Mouse (Mus musculus): ENCODE measurements around the gene Mroh7. TPM values are rescaled to one million over a fixed set of nuclear protein-coding genes. Genes with fewer than 3 reads are reported as not detected.

Gene Mroh7
- total RNA-seq, 2 experiments from 2014 or later: 0.08 to 0.64 TPM

GRCm38 (mm10) chr4:106733636-106734035, 2.9 kb upstream of the Mroh7 start, which contains the start of gene Fam151a:
TSS of gene Fam151a (plus strand) at chr4:106733889.
- no peak for TF ChIP-seq CTCF (IDR thresholded peaks at IDR 0.05)
- DNase-seq: no peak
- intact Hi-C loops (cut with DNase I): no loop called here

DNA sequence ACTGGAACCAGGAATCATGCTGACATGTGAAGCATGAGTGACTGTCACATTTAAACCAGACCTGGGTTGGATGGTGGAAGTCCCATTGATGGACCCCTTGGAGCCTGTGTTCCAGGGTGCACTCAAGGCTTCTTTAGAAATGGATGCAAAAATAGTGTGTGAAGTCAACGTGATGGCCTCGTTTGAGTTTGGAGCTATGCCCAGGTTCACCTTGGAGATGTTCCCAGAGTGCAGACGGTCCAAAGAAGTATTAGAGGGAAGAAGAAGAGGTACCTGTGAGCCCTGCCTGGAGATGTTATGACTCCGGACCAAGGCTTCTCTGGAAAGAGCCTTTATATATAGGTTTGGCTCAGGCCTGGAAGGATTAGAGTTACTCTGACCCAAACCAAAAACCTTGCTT, 10.1 kb downstream of the Mroh7 start:
- no peak overlapping the region for H3K4me3 ChIP-seq
- intact Hi-C loops (cut with DNase I): no loop called here
- peak overlapping the region; percentile 17; the same call in 1 of the 2 replicates for H3K27ac ChIP-seq
- peak; percentile 69 for DNase-seq
- no peak for TF ChIP-seq CTCF (IDR thresholded peaks at IDR 0.05)

More at GRCm38 (mm10) chr4:106733636-106734035, 2.9 kb upstream of the Mroh7 start, which contains the start of gene Fam151a:
- Histone ChIP-seq H3K27ac (no peak within 1 kb of the TSS), H3K4me3 (no peak within 1 kb of the TSS)

GRCm38 (mm10) chr4:106713622-106714021, 17.1 kb downstream of the Mroh7 start:
- intact Hi-C loops (cut with DNase I): no loop called here
- Histone ChIP-seq H3K27ac (no peak overlapping the region), H3K4me3 (no peak overlapping the region)
- TF ChIP-seq CTCF (IDR thresholded peaks at IDR 0.05): no peak
- no peak for DNase-seq

DNA sequence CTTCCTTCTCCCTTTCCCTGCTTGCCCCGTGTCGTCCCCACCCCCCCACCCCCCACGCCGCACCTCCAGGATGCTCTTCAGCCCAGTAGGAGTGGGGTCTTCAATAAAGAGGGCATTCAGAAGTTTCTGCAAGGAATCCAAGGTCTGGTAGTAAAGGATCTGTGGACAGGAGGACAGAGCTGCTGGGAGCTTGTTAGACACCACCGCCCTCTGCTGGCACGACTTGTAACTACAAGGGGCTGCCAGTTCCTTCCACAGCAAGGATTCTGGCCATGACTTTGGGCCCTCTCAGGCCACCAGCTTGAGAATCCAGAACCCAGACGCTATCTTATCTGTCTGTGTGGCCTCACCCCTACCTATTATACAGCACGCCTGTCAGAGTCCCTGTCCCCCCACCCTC, 22.3 kb downstream of the Mroh7 start:
- intact Hi-C loops (cut with DNase I): loop anchor here (1.0 kb wide), 2 partner anchors 77 to 94 kb away; no protein-coding TSS in a partner anchor
- peak; percentile 83 for DNase-seq
- Histone ChIP-seq H3K4me3 (no peak overlapping the region), H3K27ac (no peak overlapping the region)
- peak; percentile 95 for TF ChIP-seq CTCF (IDR thresholded peaks at IDR 0.05)

- intact Hi-C loops (cut with DNase I): loop anchor here (1.0 kb wide), 2 partner anchors 77 to 94 kb away; no protein-coding TSS in a partner anchor
- no peak overlapping the region for H3K4me3 ChIP-seq
- no peak for TF ChIP-seq CTCF (IDR thresholded peaks at IDR 0.05)
- DNase-seq: no peak
- H3K27ac ChIP-seq: no peak overlapping the region
These were observed 22.8 kb downstream of the Mroh7 start for GRCm38 (mm10) chr4:106707957-106708356.

GRCm38 (mm10) chr4:106705096-106705665, 25.5 kb downstream of the Mroh7 start:
- intact Hi-C loops (cut with DNase I): no loop called here
- TF ChIP-seq CTCF (IDR thresholded peaks at IDR 0.05): no peak
- no peak overlapping the region for H3K27ac ChIP-seq
- no peak overlapping the region for H3K4me3 ChIP-seq
- DNase-seq: no peak

DNA sequence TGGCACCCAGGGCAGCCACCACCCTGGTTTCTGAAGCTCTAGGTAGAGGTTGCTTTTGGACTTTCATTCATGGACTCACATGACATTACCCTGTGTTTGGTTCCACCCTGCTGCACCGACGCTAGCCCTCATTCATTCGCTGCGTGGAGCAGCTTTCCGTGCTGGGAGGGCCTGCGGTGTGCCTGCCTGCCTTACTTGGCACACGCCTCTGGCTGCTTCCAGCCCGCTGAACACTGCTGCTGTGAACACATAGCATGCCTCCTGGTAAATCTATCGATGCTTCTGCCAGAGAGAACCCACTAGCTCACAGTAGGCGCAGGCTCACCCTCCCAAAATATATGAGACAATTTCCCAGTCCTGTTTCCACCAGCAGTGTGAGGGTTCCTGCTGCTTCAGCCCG, 26.3 kb downstream of the Mroh7 start:
- TF ChIP-seq CTCF (IDR thresholded peaks at IDR 0.05): no peak
- no peak for DNase-seq
- intact Hi-C loops (cut with DNase I): no loop called here
- Histone ChIP-seq H3K27ac (no peak overlapping the region), H3K4me3 (no peak overlapping the region)

- intact Hi-C loops (cut with DNase I): no loop called here
- TF ChIP-seq CTCF (IDR thresholded peaks at IDR 0.05): no peak
- DNase-seq: no peak
These were observed 26.8 kb downstream of the Mroh7 start for GRCm38 (mm10) chr4:106703956-106704355.

GRCm38 (mm10) chr4:106700798-106701197, 29.9 kb downstream of the Mroh7 start:
- intact Hi-C loops (cut with DNase I): no loop called here

More at GRCm38 (mm10) chr4:106703956-106704355, 26.8 kb downstream of the Mroh7 start:
- no peak overlapping the region for H3K4me3 ChIP-seq
- H3K27ac ChIP-seq: no peak overlapping the region

DNA sequence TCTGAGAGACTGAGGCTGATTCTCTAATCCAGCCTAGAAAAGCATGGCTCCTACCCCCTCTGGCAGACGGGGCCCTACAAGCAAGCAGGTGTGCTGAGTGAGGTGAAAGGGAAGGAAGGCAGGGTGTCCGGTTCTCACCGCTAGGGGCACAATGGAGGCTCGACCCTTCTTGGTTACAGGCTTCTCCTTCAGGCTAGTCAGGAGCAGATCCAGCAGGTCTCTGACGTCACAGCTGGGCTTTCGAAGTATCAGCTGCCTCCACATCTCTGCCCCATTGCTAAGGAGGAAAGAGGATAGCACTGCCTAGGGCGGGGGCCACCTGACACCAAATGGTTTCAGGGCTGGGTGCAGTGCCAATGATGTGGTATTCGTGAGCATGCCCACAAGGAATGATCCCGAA, 30.7 kb downstream of the Mroh7 start:
- Histone ChIP-seq H3K27ac (no peak overlapping the region), H3K4me3 (no peak overlapping the region)
- intact Hi-C loops (cut with DNase I): no loop called here
- DNase-seq: peak; percentile 66
- TF ChIP-seq CTCF (IDR thresholded peaks at IDR 0.05): peak; percentile 49

More at GRCm38 (mm10) chr4:106700798-106701197, 29.9 kb downstream of the Mroh7 start:
- DNase-seq: no peak
- no peak overlapping the region for H3K4me3 ChIP-seq
- H3K27ac ChIP-seq: no peak overlapping the region
- TF ChIP-seq CTCF (IDR thresholded peaks at IDR 0.05): no peak

- intact Hi-C loops (cut with DNase I): no loop called here
- DNase-seq: no peak
- no peak overlapping the region for H3K27ac ChIP-seq
- no peak for TF ChIP-seq CTCF (IDR thresholded peaks at IDR 0.05)
- H3K4me3 ChIP-seq: no peak overlapping the region
These were observed 36.8 kb downstream of the Mroh7 start for GRCm38 (mm10) chr4:106693841-106694430.

DNA sequence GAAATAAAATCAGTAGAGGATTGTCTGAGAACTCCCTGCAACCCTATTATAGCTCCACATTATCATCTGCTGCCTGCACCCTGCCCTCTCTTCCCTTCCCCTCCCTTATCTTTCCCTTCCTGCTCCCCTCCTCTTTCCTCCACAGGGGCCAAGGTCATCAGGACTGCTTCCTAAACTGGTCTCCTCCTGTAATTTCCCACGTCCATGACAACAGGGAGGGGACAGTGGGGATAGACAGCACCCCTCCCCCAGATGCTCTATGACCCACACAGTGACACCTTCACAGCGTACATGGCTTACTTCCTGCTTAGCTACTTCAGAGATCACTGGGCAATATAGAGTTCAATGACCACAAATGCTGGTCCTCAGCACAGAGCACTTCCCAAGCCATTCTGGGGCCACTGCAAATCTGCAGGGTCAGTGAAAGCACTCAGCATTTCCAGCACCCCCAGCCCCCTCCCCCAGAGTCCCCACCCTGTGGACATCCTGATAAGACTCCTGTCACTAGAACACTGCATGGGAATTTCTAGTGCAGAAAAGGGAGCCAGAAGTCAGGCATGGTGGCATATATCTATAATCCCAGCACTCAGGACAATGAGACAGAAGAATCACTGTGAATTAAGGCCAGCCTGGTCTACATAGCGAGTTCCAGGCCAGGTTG, 42.0 kb downstream of the Mroh7 start:
- Histone ChIP-seq H3K4me3 (no peak overlapping the region), H3K27ac (no peak overlapping the region)
- intact Hi-C loops (cut with DNase I): no loop called here
- TF ChIP-seq CTCF (IDR thresholded peaks at IDR 0.05): no peak
- no peak for DNase-seq

- Histone ChIP-seq H3K4me3 (no peak overlapping the region), H3K27ac (no peak overlapping the region)
- no peak for DNase-seq
- intact Hi-C loops (cut with DNase I): no loop called here
- no peak for TF ChIP-seq CTCF (IDR thresholded peaks at IDR 0.05)
These were observed 49.8 kb downstream of the Mroh7 start for GRCm38 (mm10) chr4:106680955-106681354.

Data from gastrocnemius, adult 2 months (tissue).